Mouse (Mus musculus) mesoderm, embryonic 11.5 days (tissue): ENCODE measurements around the gene Slc35e2.
"Not testable (repeated sequence)": the region's sequence is repeated elsewhere in the genome, so short reads cannot be mapped to it uniquely, and the experiment has no call there.

Experiments
- DNase-seq: peaks from one replicate; pipeline ENCODE4 v3.0.0-alpha.2; 2012; ENCODE audit warnings: low read depth, low spot score

Gene Slc35e2

DNA sequence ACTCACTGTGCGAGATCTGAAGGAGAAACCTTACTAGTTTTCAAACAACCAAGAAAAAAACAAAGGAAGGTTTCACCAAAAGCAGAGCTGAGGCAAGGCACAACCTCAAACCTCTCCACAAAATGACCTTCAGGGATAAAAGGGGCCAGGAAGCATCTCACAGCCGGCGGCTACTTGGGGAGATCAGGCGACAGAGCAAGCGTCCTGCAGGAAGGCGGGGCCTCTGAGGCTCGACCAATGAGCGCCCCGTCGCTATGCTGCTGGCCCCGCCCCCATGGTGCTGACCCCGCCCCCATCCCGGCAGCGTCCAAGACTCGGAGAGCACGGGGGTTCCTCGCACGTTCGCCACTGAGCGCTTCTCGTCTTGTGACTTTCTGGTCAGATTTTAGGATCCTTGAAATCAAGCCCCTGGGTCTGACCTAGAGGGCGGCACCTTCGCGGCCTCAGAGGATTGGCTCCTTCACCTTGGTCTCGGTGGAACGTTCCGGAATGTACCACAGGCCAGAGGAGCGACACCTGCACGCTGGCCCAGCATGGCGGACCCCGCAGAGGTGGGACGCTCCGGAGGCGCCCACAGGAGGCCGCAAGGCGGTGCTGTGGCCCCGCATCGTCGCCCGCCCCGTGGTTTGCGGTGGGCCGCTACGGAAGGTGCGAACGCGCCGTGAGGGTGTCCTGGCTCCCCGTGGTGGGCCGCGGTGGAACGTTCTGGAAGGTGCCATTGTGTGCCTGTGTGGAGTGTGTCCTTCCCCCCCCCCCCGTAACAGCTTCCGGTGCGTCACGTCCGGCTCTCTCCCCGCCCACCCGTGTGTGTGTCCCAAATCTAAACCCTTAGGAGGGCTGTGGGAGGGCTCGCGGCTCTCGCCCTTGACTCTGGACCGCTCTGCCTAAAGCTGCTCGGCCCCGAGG lies at the start of gene Slc35e2:
Gene Slc35e2, plus strand, starts transcription at position 326 of the 906 bp plus-strand sequence.
- peak; percentile 93 for DNase-seq

DNA sequence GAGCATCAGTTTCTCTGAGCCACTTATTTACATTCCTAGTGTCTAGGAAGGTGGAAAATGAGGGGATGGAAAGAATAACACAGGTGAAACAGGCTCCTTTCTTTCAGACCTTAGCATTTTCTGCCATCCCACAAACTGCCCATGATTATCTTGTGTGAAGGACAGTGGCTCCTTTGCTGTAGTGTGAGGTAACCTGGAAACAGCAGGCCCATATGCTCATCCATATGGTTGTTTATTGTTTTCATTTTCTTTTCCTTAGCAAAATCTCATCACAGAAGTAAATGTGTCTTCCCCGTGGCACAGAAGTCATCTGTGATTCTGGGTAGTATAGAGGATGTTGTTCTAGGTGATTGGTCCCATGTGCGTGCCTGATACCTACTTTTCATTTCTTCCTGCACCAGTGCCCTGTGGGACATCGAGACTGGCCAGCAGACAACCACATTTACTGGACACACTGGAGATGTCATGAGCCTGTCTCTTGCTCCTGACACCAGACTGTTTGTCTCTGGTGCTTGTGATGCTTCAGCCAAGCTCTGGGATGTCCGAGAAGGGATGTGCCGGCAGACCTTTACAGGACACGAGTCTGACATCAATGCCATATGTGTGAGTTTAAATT lies 48.2 kb upstream of the Slc35e2 start:
- DNase-seq: no peak

DNA sequence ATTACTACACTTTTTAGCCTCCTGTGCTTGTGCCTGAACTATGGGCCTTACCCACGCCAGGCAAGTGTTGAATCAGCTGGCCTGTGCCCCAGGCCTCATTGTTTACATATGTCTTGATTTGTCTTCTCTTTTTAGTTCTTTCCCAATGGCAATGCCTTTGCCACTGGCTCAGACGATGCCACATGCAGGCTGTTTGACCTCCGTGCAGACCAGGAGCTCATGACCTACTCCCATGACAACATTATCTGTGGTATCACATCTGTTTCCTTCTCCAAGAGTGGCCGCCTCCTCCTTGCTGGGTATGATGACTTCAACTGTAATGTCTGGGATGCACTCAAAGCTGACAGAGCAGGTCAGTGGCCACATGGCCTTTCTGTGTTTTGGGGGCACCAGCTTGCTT lies 46.3 kb upstream of the Slc35e2 start:
- DNase-seq: no peak

DNA sequence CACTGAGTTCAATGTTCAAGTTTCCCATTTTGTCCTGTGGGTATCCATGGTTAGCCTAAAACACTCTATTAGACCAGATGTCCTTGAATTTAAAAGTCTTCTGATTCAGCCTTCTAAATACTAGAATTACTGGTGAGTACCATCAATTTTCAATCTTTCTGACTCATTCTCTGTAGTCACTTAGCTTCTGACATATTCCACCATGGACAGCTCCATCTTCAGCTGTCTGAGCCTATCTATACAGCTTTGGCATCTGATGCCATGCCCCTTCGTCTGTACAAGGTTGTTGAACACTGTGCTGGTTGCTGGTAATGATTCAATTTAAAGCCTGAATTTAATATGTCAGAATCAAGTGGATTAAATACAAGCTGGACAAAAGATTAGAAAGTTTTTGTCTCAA lies 45.8 kb upstream of the Slc35e2 start:
- no peak for DNase-seq

GRCm38 (mm10) chr4:155559454-155559853 lies 41.8 kb upstream of the Slc35e2 start:
- no peak for DNase-seq

DNA sequence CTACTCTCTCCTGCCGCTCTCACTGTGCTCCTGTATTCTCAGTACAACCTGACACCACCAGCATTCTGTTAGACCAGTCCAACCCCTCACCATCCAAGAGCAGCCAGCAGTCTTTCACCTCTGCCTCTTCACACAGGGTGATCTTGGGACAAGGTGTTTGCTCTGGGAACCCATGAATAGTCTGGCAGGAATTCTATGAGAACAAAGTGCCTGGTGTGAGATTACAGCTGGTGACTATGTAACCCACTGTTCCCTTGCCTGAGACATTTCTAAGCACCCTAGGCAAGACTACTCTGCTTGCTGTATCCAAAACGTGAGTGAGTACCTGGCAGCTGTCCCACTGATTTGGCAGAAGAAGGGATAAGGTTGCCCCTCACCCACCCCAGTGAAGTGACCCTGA lies 40.3 kb upstream of the Slc35e2 start:
- DNase-seq: no peak

GRCm38 (mm10) chr4:155561661-155562442 lies 39.4 kb upstream of the Slc35e2 start, which contains the start of gene Nadk:
Nadk (plus strand) TSS chr4:155562378.
- peak; percentile 43 for DNase-seq

DNA sequence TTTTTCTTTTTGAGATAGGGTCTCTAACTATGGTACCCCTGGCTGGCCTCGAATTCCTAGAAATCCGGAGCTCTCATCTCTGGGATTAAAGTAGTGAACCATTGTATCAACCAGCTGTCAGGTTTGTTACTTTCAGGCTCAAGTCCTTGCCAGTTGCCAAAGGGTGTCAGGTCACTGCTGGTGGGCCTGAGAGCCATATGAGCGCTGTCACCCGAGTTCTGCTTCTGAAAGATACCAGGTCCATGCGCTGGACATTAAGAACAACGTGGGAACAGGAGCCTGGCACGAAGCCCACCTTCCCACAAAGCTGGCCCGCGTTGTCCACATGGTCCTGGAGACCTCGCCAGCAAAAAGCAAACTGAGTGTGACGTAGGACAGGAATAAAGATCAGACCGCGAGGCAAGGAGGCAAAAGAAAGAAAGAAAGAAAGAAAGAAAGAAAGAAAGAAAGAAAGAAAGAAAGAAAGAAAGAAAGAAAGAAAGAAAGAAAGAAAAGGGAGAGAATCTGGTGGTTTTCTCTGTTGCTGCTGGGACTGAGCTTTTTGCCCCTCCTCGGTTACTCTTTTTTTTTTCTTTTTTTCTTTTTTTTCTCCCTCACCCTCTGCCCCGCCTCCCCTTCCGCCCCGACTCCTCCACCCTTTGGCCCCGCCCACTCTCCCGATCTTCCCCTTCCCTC lies 38.4 kb upstream of the Slc35e2 start:
- DNase-seq: peak; percentile 61

GRCm38 (mm10) chr4:155563400-155564231 lies 37.6 kb upstream of the Slc35e2 start:
- peak; percentile 99 for DNase-seq

DNA sequence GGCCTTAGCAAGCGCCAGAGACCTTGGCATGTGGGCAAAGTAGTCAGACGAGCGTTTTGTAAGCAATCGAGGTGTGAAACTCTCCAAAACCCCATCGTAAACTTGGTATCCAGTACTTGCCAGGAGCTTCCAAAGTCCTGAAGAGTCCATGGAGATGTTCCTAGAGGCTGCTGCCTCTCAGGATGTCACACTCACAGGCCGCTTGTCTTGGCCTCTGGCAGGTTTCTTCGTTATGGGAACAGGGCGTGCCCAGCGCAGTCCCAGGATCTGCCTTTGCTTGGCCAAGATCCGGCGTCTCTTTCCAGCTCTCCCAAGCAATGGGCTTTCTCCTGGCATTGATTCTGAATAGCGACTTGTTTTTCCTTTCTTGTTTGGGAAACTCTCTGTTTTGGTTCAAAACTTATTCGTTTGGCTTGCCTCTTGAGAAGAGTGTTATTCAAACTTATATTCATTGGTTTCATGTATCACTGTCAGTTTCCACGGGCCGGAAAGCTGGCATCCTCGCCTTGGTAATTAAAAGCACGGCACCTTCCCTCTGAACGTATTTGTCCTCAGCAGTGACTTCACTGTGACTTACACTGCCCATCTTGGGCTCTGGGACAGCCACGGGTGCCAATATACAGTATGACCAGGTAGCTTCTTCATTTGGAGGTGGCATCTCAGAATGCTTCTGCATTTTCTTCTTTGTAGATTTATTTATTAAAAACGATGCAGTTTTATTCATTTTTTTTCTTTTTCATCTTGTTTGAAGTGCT lies 36.7 kb upstream of the Slc35e2 start:
- no peak for DNase-seq

DNA sequence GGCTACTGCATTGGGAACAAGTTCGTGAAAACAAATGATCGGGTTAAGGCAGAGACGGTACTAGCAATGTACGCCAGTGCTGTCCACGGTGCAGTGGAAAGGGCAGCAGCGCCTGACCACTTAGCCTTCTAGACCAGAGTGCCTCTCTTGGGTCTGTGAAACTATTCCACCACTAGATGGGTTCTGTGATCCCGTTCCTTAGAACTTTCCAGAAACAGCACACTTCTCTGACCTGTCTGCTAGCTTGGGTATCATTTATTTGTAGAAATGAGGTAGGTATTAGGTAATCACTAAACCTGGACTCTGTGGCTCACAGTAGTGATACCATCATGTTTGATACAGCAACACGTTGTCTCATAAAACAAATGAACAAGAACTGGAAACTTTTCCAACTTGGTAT lies 34.7 kb upstream of the Slc35e2 start:
- no peak for DNase-seq

- DNase-seq: peak; percentile 42
These were observed 33.0 kb upstream of the Slc35e2 start for GRCm38 (mm10) chr4:155568170-155568569.

- DNase-seq: no peak
These were observed 32.4 kb upstream of the Slc35e2 start for GRCm38 (mm10) chr4:155568632-155569370.

DNA sequence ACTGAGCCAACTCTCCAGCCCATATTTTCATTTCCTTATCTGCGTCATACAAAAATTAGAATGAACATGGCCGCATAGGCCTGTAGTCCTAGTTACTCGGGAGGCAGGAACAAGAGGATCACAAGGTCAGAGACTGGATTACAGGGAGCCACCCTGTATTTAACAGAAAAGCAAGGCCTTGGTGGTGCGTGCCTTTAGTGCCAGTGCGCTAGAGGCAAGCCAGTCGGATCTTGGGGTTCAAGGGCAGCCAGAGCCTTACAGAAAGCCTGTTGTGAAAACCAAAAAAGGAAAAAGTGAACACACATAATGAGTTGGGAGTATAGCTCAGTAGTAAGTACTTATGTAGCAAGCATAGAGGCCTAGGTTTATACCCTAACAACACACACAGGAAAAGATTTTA lies 31.4 kb upstream of the Slc35e2 start:
- DNase-seq: no peak

DNA sequence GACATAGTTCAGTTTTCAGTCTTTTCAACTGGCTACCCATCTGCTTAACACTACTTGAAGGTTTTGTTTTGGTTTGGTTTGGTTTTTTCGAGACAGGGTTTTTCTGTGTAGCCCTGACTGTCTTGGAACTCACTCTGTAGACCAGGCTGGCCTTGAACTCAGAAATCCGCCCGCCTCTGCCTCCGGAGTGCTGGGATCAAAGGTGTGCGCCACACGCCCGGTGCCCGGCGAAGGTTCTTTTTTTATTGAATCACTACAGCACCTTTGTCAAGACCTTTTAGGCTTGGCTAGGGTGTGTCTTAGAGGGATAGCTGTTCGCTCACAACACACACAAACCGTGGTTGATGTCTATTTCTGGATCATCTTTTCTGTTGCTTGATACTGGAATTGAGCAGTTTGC lies 30.9 kb upstream of the Slc35e2 start:
- not testable (repeated sequence) for DNase-seq

- no peak for DNase-seq
These were observed 29.8 kb upstream of the Slc35e2 start for GRCm38 (mm10) chr4:155571442-155571841.

DNA sequence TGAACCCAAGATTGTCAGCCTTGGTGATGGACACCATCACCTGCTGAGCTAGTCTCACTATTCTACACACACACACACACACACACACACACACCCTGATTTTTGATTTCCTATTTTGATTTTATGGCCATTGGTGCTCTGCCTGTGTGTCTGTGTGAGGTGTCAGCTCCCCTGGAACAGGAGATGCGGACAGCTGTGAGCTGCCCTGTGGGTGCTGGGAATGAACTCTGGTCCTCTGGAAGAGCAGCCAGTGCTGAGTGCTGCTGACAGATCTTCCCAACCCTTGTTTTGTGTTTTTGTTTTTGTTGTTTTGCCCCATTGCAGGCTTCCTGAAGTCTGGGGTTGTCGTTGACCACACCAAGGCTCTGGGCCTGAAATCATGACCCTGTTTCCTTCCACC lies 28.1 kb upstream of the Slc35e2 start:
- DNase-seq: no peak

- no peak for DNase-seq
These were observed 27.3 kb upstream of the Slc35e2 start for GRCm38 (mm10) chr4:155573876-155574275.

GRCm38 (mm10) chr4:155574931-155575330 lies 26.3 kb upstream of the Slc35e2 start:
- DNase-seq: no peak
